Mouse (Mus musculus): ENCODE measurements around the gene 9530003J23Rik.
"Not testable (repeated sequence)": the region's sequence is repeated elsewhere in the genome, so short reads cannot be mapped to it uniquely, and the experiment has no call there.

The 9530003J23Rik gene

GRCm38 (mm10) chr10:117225094-117225493 lies 13.4 kb downstream of the 9530003J23Rik start:
- no peak for DNase-seq (ENCODE audit: low spot score in 2 of 2)

- peak; percentile 92 to 93 for DNase-seq (ENCODE audit: low spot score in 2 of 2)
These were observed 14.2 kb downstream of the 9530003J23Rik start, which contains the start of gene Yeats4 for GRCm38 (mm10) chr10:117224102-117224990. Gene Yeats4 (minus strand): TSS chr10:117224507.

- DNase-seq (ENCODE audit: low spot score in 2 of 2): no peak
These were observed 14.8 kb downstream of the 9530003J23Rik start for GRCm38 (mm10) chr10:117223758-117224101.

- DNase-seq (ENCODE audit: low spot score in 2 of 2): no peak
These were observed 15.7 kb downstream of the 9530003J23Rik start for GRCm38 (mm10) chr10:117222821-117223220.

- DNase-seq (ENCODE audit: low spot score in 2 of 2): no peak
These were observed 20.2 kb downstream of the 9530003J23Rik start for GRCm38 (mm10) chr10:117218351-117218750.

GRCm38 (mm10) chr10:117217246-117217840 lies 21.2 kb downstream of the 9530003J23Rik start:
- no peak for DNase-seq (ENCODE audit: low spot score in 2 of 2)

GRCm38 (mm10) chr10:117216793-117217192 lies 21.7 kb downstream of the 9530003J23Rik start:
- peak; percentile 50 to 56 for DNase-seq (ENCODE audit: low spot score in 2 of 2)

GRCm38 (mm10) chr10:117216132-117216495 lies 22.4 kb downstream of the 9530003J23Rik start:
- peak; percentile 89 to 90 for DNase-seq (ENCODE audit: low spot score in 2 of 2)

- DNase-seq (ENCODE audit: low spot score in 2 of 2): peak; percentile 63 to 73
These were observed 22.9 kb downstream of the 9530003J23Rik start for GRCm38 (mm10) chr10:117215409-117216131.

- DNase-seq (ENCODE audit: low spot score in 2 of 2): no peak
These were observed 27.5 kb downstream of the 9530003J23Rik start for GRCm38 (mm10) chr10:117211023-117211422.

GRCm38 (mm10) chr10:117209469-117209938 lies 29.0 kb downstream of the 9530003J23Rik start:
- DNase-seq (ENCODE audit: low spot score in 2 of 2): peak; percentile 41 to 51

GRCm38 (mm10) chr10:117208787-117209186 lies 29.7 kb downstream of the 9530003J23Rik start:
- not testable (repeated sequence) for DNase-seq (ENCODE audit: low spot score in 2 of 2)

- DNase-seq (ENCODE audit: low spot score in 2 of 2): no peak
These were observed 30.3 kb downstream of the 9530003J23Rik start for GRCm38 (mm10) chr10:117208221-117208620.

GRCm38 (mm10) chr10:117206070-117206469 lies 32.4 kb downstream of the 9530003J23Rik start:
- DNase-seq (ENCODE audit: low spot score in 2 of 2): no peak

GRCm38 (mm10) chr10:117203558-117203981 lies 34.9 kb downstream of the 9530003J23Rik start:
- no peak for DNase-seq (ENCODE audit: low spot score in 2 of 2)

GRCm38 (mm10) chr10:117202981-117203557 lies 35.4 kb downstream of the 9530003J23Rik start:
- no peak for DNase-seq (ENCODE audit: low spot score in 2 of 2)

- no peak for DNase-seq (ENCODE audit: low spot score in 2 of 2)
These were observed 38.8 kb downstream of the 9530003J23Rik start for GRCm38 (mm10) chr10:117199701-117200100.

- no peak for DNase-seq (ENCODE audit: low spot score in 2 of 2)
These were observed 41.8 kb downstream of the 9530003J23Rik start for GRCm38 (mm10) chr10:117196696-117197095.

- DNase-seq (ENCODE audit: low spot score in 2 of 2): no peak
These were observed 42.8 kb downstream of the 9530003J23Rik start for GRCm38 (mm10) chr10:117195748-117196147.

GRCm38 (mm10) chr10:117195005-117195404 lies 43.5 kb downstream of the 9530003J23Rik start:
- DNase-seq (ENCODE audit: low spot score in 2 of 2): no peak

- DNase-seq (ENCODE audit: low spot score in 2 of 2): no peak
These were observed 45.1 kb downstream of the 9530003J23Rik start for GRCm38 (mm10) chr10:117193364-117193763.

Measured in spleen, postnatal 36 days (tissue).